Mouse (Mus musculus): ENCODE results near the gene 0610030E20Rik. TPM values are rescaled to one million over a fixed set of nuclear protein-coding genes. Genes with fewer than 3 reads are reported as not detected.

The 0610030E20Rik gene
- polyA plus RNA-seq, 1 experiment from 2014 or later: 20.2 TPM

DNA sequence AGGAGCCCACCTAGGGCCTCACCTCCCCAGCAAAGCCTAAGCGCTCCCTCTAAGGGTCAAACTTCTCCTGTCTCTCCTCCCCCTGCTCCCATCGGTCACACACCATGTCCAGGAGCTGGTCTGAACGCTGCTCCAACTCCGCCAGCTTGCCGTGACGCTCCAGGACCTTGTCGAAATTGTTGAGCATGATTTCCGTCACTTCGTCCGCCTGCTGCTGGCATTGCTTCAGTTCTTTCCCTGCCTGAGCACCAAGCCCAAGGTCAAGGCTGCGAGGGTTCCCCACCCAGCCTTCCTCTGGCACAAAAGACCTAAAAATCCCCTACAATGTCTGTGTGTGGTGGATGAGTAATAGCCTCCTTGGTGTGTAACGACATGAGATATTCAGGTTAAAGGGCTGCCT lies 23.0 kb downstream of the 0610030E20Rik start:
- no peak overlapping the region for H3K9ac ChIP-seq (ENCODE audit: low read length)
- no peak overlapping the region for H3K4me2 ChIP-seq (ENCODE audit: low read depth, severe bottlenecking)
- WGBS: 84% methylated on average over 12 of the region's 12 CpGs
- H3K9me3 ChIP-seq (ENCODE audit: control insufficient read depth, low read length): no peaks in the 10 kb centered on the region
- no peaks in the 10 kb centered on the region for H3K4me1 ChIP-seq (ENCODE audit: control insufficient read depth, insufficient read depth, low read length)
- H3K27ac ChIP-seq (replicated peaks; ENCODE audit: low read depth, low read length): no peak overlapping the region
- no peak overlapping the region for H3K4me3 ChIP-seq (ENCODE audit: low read depth, low read length)
- no peaks in the 10 kb centered on the region for H3K36me3 ChIP-seq (ENCODE audit: control insufficient read depth, insufficient read depth, low read length)
- ATAC-seq (ENCODE audit: insufficient number of reproducible peaks, low FRiP score, low TSS enrichment, low read depth): no peak
- H3K27me3 ChIP-seq (ENCODE audit: control insufficient read depth, insufficient read depth, low read length): no peaks in the 10 kb centered on the region
- no peak for DNase-seq (ENCODE audit: low spot score)

DNA sequence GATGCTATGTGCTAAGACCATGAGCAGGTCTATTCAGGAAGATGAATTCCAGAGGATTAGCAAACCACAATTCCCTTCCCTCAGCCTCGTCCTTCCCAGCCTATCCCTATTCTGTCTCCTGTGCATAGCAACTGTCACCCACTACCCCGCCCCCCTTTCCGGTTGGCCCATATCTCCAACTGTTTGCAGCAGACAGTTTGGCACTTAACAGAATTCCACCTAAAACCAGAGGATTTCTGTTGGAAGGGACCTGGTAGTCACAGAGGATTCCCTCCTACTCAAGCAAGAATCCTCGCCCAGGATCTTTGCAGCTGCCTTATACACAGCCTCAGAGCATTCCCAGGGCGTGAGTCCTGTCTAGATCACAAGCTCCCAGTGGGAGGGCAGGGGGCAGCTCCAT lies 24.0 kb downstream of the 0610030E20Rik start:
- Histone ChIP-seq H3K4me1 (ENCODE audit: control insufficient read depth, insufficient read depth, low read length) (no peaks in the 10 kb centered on the region), H3K4me2 (ENCODE audit: low read depth, severe bottlenecking) (no peak overlapping the region), H3K36me3 (ENCODE audit: control insufficient read depth, insufficient read depth, low read length) (no peaks in the 10 kb centered on the region), H3K9ac (ENCODE audit: low read length) (no peak overlapping the region), H3K27ac (replicated peaks; ENCODE audit: low read depth, low read length) (no peak overlapping the region), H3K4me3 (ENCODE audit: low read depth, low read length) (no peak overlapping the region), H3K9me3 (ENCODE audit: control insufficient read depth, low read length) (no peaks in the 10 kb centered on the region), H3K27me3 (ENCODE audit: control insufficient read depth, insufficient read depth, low read length) (no peaks in the 10 kb centered on the region)
- WGBS: 51% methylated on average over 5 of the region's 5 CpGs
- DNase-seq (ENCODE audit: low spot score) (no peak), ATAC-seq (ENCODE audit: insufficient number of reproducible peaks, low FRiP score, low TSS enrichment, low read depth) (no peak)

DNA sequence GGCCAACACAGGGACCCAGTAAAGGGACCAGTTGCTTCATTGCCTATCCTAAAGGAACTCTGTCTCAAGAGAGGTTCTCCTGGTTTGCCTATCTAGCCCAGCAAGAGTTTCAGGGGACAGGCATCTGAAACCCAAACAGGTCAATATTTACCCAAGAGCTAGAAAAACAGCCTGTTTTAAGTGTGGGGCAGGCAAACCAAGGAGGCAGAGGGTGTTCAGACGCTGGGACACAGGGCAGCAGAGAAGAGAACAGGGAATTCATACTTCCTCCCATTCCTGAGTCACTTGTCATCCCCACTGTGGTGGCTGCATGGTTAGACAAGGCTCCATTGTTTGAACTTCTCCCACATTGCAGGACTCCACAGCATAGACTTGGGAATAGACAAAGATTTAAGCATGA lies 24.5 kb downstream of the 0610030E20Rik start:
- ATAC-seq (ENCODE audit: insufficient number of reproducible peaks, low FRiP score, low TSS enrichment, low read depth): no peak
- 41% methylated on average over 1 of the region's 1 CpGs for WGBS
- Histone ChIP-seq H3K4me2 (ENCODE audit: low read depth, severe bottlenecking) (no peak overlapping the region), H3K27me3 (ENCODE audit: control insufficient read depth, insufficient read depth, low read length) (no peaks in the 10 kb centered on the region), H3K36me3 (ENCODE audit: control insufficient read depth, insufficient read depth, low read length) (no peaks in the 10 kb centered on the region), H3K9ac (ENCODE audit: low read length) (no peak overlapping the region), H3K9me3 (ENCODE audit: control insufficient read depth, low read length) (no peaks in the 10 kb centered on the region), H3K4me3 (ENCODE audit: low read depth, low read length) (no peak overlapping the region), H3K27ac (replicated peaks; ENCODE audit: low read depth, low read length) (no peak overlapping the region), H3K4me1 (ENCODE audit: control insufficient read depth, insufficient read depth, low read length) (no peaks in the 10 kb centered on the region)
- no peak for DNase-seq (ENCODE audit: low spot score)

DNA sequence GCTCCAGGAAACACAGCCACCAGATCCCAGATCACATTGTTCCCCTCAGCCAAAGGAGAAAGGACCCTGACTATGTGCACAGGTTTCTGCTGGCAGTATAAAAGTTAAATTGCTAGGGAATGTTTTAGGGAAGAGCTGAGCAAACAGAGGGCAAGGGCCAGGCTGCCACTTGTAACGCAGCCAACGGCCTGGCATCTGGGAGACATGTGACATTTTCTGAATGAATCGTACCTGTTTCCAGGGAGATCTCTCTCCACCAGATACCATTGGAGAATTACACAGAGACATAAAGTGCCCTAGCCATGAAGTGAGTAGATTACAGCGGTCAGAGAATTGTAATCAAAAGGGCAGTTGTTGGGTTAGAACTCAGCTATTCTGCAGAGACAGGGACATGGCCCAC lies 26.1 kb downstream of the 0610030E20Rik start:
- no peaks in the 10 kb centered on the region for H3K27me3 ChIP-seq (ENCODE audit: control insufficient read depth, insufficient read depth, low read length)
- H3K9ac ChIP-seq (ENCODE audit: low read length): no peak overlapping the region
- no peak overlapping the region for H3K27ac ChIP-seq (replicated peaks; ENCODE audit: low read depth, low read length)
- no peaks in the 10 kb centered on the region for H3K4me1 ChIP-seq (ENCODE audit: control insufficient read depth, insufficient read depth, low read length)
- no peak for DNase-seq (ENCODE audit: low spot score)
- no peak overlapping the region for H3K4me3 ChIP-seq (ENCODE audit: low read depth, low read length)
- no peaks in the 10 kb centered on the region for H3K9me3 ChIP-seq (ENCODE audit: control insufficient read depth, low read length)
- H3K36me3 ChIP-seq (ENCODE audit: control insufficient read depth, insufficient read depth, low read length): no peaks in the 10 kb centered on the region
- WGBS: 90% methylated on average over 4 of the region's 4 CpGs
- H3K4me2 ChIP-seq (ENCODE audit: low read depth, severe bottlenecking): no peak overlapping the region
- no peak for ATAC-seq (ENCODE audit: insufficient number of reproducible peaks, low FRiP score, low TSS enrichment, low read depth)

DNA sequence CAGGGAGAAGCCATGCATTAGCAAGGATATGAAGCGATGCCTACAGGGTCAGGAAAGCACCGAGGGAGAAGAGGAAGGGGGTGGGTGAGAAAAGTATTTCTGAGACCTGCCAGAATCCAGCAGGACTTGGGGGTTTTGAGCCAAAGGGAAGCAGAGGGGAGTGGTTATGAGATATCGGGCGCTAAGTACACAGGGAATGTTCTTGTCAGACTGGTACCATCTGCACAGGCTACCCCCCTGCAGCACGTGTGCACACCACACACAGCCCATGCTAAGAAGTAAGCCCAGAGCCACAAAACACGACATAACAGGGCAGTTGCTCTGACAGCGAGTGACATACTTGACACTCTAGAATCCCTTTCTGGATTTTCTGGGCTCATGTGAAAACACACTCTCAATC lies 27.1 kb downstream of the 0610030E20Rik start:
- Histone ChIP-seq H3K27ac (replicated peaks; ENCODE audit: low read depth, low read length) (no peak overlapping the region), H3K4me2 (ENCODE audit: low read depth, severe bottlenecking) (no peak overlapping the region), H3K36me3 (ENCODE audit: control insufficient read depth, insufficient read depth, low read length) (no peaks in the 10 kb centered on the region), H3K27me3 (ENCODE audit: control insufficient read depth, insufficient read depth, low read length) (no peaks in the 10 kb centered on the region), H3K9me3 (ENCODE audit: control insufficient read depth, low read length) (no peaks in the 10 kb centered on the region), H3K4me3 (ENCODE audit: low read depth, low read length) (no peak overlapping the region), H3K9ac (ENCODE audit: low read length) (no peak overlapping the region), H3K4me1 (ENCODE audit: control insufficient read depth, insufficient read depth, low read length) (no peaks in the 10 kb centered on the region)
- WGBS: 77% methylated on average over 7 of the region's 7 CpGs
- DNase-seq (ENCODE audit: low spot score) (no peak), ATAC-seq (ENCODE audit: insufficient number of reproducible peaks, low FRiP score, low TSS enrichment, low read depth) (no peak)

DNA sequence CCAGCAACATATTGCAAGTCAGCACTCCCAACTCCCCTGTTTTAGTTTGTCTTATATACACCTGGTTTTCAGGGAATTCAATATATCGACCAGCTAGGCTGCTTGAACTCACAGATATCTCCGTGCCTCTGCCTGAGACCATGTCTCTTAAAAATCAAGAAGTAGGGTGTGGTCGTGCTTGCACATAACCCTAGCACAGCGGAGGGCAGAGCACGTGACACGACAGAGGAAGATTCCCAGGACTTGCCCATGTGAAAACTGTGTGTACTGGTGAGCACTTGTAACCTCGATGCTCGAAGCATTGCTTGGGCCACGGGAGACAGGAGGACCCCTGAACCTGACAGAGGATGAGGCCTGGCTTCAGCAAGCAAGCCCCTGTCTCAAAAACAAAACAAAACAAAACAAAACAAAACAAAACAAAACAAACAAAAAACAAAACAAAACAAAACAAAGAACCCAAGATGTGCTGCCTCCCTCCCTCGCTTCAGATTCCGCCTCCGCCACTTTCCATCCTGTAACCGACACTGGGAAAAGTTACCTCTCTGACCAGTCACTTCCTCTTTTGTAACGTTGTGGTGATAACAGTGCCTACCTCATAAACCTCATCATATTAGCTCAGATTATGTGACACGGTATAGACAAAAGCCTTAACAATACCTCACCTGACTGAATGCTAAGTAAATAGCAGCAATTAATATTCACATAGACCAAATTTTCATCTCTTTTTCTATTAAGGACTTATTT lies 27.9 kb downstream of the 0610030E20Rik start:
- Histone ChIP-seq H3K27ac (replicated peaks; ENCODE audit: low read depth, low read length) (no peak overlapping the region), H3K4me3 (ENCODE audit: low read depth, low read length) (no peak overlapping the region), H3K36me3 (ENCODE audit: control insufficient read depth, insufficient read depth, low read length) (no peaks in the 10 kb centered on the region), H3K4me1 (ENCODE audit: control insufficient read depth, insufficient read depth, low read length) (peaks cover 3% of the 10 kb centered on the region), H3K9me3 (ENCODE audit: control insufficient read depth, low read length) (no peaks in the 10 kb centered on the region), H3K9ac (ENCODE audit: low read length) (no peak overlapping the region), H3K4me2 (ENCODE audit: low read depth, severe bottlenecking) (no peak overlapping the region), H3K27me3 (ENCODE audit: control insufficient read depth, insufficient read depth, low read length) (peaks cover 1% of the 10 kb centered on the region; the same call in 1 of the 2 replicates)
- 86% methylated on average over 15 of the region's 15 CpGs for WGBS
- ATAC-seq (ENCODE audit: insufficient number of reproducible peaks, low FRiP score, low TSS enrichment, low read depth): no peak
- DNase-seq (ENCODE audit: low spot score): no peak

DNA sequence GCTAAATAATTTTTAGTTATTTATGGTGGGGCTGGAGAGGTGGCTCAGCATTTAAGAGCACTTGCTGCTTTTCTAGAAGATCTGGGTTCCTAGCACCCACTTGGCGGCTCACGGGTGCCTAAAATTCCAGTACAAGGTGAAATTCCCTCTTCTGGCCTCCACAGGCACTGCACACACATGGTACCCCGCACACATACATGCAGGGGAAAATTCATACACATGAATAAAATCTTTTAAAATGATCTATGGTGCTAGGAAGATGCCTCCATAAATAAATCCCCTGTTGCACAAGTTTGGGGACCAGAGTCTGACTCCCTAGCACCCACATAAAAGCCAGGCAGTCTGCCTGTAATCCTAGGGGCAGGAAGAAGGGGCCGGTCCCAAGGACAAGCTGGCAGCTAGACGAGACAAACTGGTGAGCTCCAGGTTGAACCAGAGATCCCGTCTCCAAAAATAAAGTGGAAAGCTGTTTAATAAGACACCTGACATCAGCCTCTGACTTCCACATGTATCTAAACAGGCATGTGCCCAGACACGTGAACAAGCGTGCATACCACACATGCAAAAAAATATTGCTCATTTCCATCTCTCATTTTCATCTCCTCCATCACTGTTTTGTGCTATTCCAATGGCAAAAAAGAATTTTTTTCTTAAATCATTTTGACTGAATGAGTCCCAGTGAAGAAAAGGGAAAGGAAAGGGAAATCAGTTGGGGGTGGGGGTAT lies 31.6 kb downstream of the 0610030E20Rik start:
- Histone ChIP-seq H3K9me3 (ENCODE audit: control insufficient read depth, low read length) (no peaks in the 10 kb centered on the region), H3K4me2 (ENCODE audit: low read depth, severe bottlenecking) (no peak overlapping the region), H3K27me3 (ENCODE audit: control insufficient read depth, insufficient read depth, low read length) (peaks cover 3% of the 10 kb centered on the region; the same call in 1 of the 2 replicates), H3K4me1 (ENCODE audit: control insufficient read depth, insufficient read depth, low read length) (peaks cover 8% of the 10 kb centered on the region), H3K9ac (ENCODE audit: low read length) (no peak overlapping the region), H3K4me3 (ENCODE audit: low read depth, low read length) (no peak overlapping the region), H3K27ac (replicated peaks; ENCODE audit: low read depth, low read length) (no peak overlapping the region), H3K36me3 (ENCODE audit: control insufficient read depth, insufficient read depth, low read length) (no peaks in the 10 kb centered on the region)
- 88% methylated on average over 8 of the region's 8 CpGs for WGBS
- ATAC-seq (ENCODE audit: insufficient number of reproducible peaks, low FRiP score, low TSS enrichment, low read depth) (no peak), DNase-seq (ENCODE audit: low spot score) (no peak)

DNA sequence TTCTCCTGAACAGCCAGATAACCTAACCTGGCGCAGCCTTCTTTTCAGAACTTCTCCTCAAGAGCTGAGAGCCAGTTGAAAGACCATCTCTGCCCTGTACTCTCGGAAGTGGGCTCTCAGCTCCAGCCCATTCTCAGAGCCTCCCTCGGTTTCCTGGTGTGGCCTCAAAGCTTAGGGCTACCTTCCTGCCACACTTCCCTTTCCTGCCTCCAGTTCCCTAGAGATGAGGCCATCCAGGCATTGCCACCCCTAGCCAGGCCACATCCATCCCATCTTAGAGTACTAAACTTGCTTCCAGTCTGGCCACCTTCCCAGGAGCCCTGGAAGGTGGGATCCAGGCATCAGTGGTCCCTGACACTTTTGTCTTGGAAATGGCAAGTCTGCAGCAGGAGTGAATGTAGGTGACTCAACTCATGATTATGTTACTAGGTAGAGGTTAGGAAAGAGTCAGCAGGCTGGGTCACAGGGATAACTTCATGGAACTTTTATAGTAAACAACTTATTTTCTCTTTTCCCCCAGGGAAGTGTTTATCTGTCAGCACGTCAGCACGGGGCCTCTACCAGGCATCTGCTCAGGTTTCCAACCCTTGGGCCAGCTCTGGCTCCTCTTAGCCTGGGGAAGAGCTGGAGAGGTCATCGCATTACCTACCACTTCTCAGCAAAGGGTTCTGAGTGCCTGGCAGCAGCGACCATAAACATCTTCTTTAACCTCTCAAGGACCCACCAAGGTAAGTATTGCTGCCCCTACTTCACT lies 32.4 kb downstream of the 0610030E20Rik start:
- Histone ChIP-seq H3K4me2 (ENCODE audit: low read depth, severe bottlenecking) (peak overlapping the region; percentile 51), H3K4me1 (ENCODE audit: control insufficient read depth, insufficient read depth, low read length) (peaks cover 8% of the 10 kb centered on the region), H3K9ac (ENCODE audit: low read length) (peak overlapping the region; percentile 41; the same call in 1 of the 2 replicates), H3K9me3 (ENCODE audit: control insufficient read depth, low read length) (no peaks in the 10 kb centered on the region), H3K36me3 (ENCODE audit: control insufficient read depth, insufficient read depth, low read length) (no peaks in the 10 kb centered on the region), H3K4me3 (ENCODE audit: low read depth, low read length) (peak overlapping the region; percentile 39), H3K27ac (replicated peaks; ENCODE audit: low read depth, low read length) (no peak overlapping the region), H3K27me3 (ENCODE audit: control insufficient read depth, insufficient read depth, low read length) (peaks cover 3% of the 10 kb centered on the region; the same call in 1 of the 2 replicates)
- ATAC-seq (ENCODE audit: insufficient number of reproducible peaks, low FRiP score, low TSS enrichment, low read depth) (no peak), DNase-seq (ENCODE audit: low spot score) (no peak)
- WGBS: 44% methylated on average over 7 of the region's 7 CpGs

Measured in limb, embryonic 11.5 days (tissue).